Mouse (Mus musculus): ENCODE measurements at regions not wholly inside any gene's neighbourhood (a gene's known extent, or its start where the extent isn't known, plus 50 kb on each side); places are given as distances from the start of the nearest gene placed in this dataset.

DNA sequence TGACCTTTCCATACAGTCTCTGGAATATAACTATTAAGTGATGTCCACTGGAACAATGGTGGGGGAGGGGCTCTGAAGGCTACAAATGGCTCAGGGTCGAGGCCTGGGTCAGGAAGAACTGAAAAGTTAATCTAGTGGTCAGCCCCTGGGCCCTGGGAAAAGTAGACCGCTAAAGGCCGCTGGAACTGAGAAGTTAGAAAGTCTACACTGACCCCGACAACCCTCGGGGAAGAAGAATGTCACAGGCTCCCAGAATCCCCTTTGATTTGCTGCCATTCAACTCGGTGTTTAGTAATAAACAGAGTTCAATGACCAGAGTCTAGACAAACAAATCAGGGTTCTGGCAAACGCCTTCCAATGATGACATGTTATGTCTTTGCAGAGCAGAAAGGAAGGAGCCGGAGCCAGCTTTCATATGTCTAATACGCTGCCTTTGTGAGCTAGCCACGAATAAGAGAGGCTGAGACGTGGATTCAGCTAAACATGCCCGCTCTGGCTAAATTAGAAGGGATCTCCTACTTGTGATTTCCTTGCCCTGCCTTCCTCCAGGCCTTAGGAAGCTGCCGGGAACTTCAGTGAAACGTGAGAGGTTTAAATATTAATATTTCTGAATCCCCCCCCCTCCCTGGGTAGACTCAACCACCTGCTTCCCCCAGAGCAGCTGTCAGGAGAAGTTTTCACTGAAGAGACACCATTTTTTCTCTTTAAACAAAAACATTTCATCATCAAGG, 134.8 kb downstream of the Enc1 start:
- no peak for TF ChIP-seq CTCF (conservative IDR thresholded peaks at IDR 0.05; ENCODE audit: insufficient read depth, insufficient read length, low read depth, low read length)
- TF ChIP-seq POLR2A (IDR thresholded peaks at IDR 0.05; ENCODE audit: low read depth, low read length), result no peak
